Mouse (Mus musculus) thymus, adult 2 months (tissue): ENCODE results near the gene Atoh7. TPM values are rescaled to one million over a fixed set of nuclear protein-coding genes. Genes with fewer than 3 reads are reported as not detected.
"Not testable (repeated sequence)": the region's sequence is repeated elsewhere in the genome, so short reads cannot be mapped to it uniquely, and the experiment has no call there.

Source experiments
- DNase-seq: peaks from one replicate; pipeline ENCODE4 v3.0.0; 2021
- H3K27ac ChIP-seq: fragments of 200-500 bp; 2 replicates; pipeline ENCODE4 v1.5.1; 2012; ENCODE audit warnings: low read length, control low read depth; ENCODE audit not compliant: control insufficient read depth, insufficient read depth
- H3K27me3 ChIP-seq: fragments of 200-500 bp; 2 replicates; pipeline ENCODE4 v1.6.1; 2012; ENCODE audit warnings: mild to moderate bottlenecking, low read length, moderate library complexity, mixed read lengths; ENCODE audit not compliant: control insufficient read depth, insufficient read depth
- H3K36me3 ChIP-seq: fragments of 200-500 bp; 2 replicates; pipeline ENCODE4 v1.6.1; 2012; ENCODE audit warnings: mild to moderate bottlenecking, low read length, moderate library complexity; ENCODE audit not compliant: control insufficient read depth, insufficient read depth
- H3K4me1 ChIP-seq: fragments of 200-500 bp; replicated peaks from 2 replicates; pipeline ENCODE4 v1.6.1; 2012; ENCODE audit warnings: low read length; ENCODE audit not compliant: control insufficient read depth, insufficient read depth
- H3K4me3 ChIP-seq: fragments of 200-500 bp; 2 replicates; pipeline ENCODE4 v1.5.1; 2012; ENCODE audit warnings: mild to moderate bottlenecking, low read length, control low read depth, moderate library complexity; ENCODE audit not compliant: control insufficient read depth, insufficient read depth
- CTCF ChIP-seq: fragments of 200-500 bp; IDR thresholded peaks from 2 replicates; pipeline ENCODE4 v1.5.1; 2012; ENCODE audit warnings: mild to moderate bottlenecking, control low read depth, low read length, moderate library complexity, borderline replicate concordance; ENCODE audit not compliant: control insufficient read depth, poor library complexity, insufficient read depth; ENCODE audit errors: extremely low read depth
- POLR2A ChIP-seq: fragments of 200-500 bp; IDR thresholded peaks from 2 replicates; pipeline ENCODE4 v1.6.1; 2012; ENCODE audit warnings: mild to moderate bottlenecking, low read length, control low read depth, moderate library complexity; ENCODE audit not compliant: control insufficient read depth, poor library complexity, insufficient read depth; ENCODE audit errors: extremely low read depth
- WGBS: fragments of 180-500 bp; shearing (Covaris S2); methylation state at CpG from one replicate; pipeline ENCODE4 v1.1.7; 2018; 5-methylcytosine and 5-hydroxymethylcytosine counted together
- polyA plus RNA-seq: library from polyadenylated mRNA; depleted of rRNA; stranded (reverse); fragments of >200 nt; gene quantifications from 2 replicates; pipeline ENCODE4 v1.2.3, GENCODE M21; 2012; rRNA removed

Gene Atoh7
- 0.05 TPM in 1 of 2 replicates, not detected in the other for polyA plus RNA-seq

GRCm38 (mm10) chr10:63099521-63099920 lies at the start of gene Atoh7:
Gene Atoh7, plus strand, starts transcription at chr10:63099651.
- no peak for DNase-seq
- Histone ChIP-seq H3K27me3 (peaks cover 3% of the 10 kb centered on the region; the same call in 1 of the 2 replicates), H3K4me3 (peak within 1 kb of the TSS; percentile 46), H3K27ac (no peak within 1 kb of the TSS), H3K36me3 (no peaks in the 10 kb centered on the region), H3K4me1 (peaks cover 11% of the 10 kb centered on the region)
- WGBS, result 69% methylated on average over 16 of the region's 16 CpGs
- TF ChIP-seq CTCF, result no peak
- TF ChIP-seq POLR2A, result no peak

- DNase-seq, result no peak
- no peak overlapping the region for H3K4me3 ChIP-seq
- 36% methylated on average over 7 of the region's 7 CpGs for WGBS
Measured at GRCm38 (mm10) chr10:63051267-63051666, 48.2 kb upstream of the Atoh7 start.

GRCm38 (mm10) chr10:63052011-63052410 lies 47.4 kb upstream of the Atoh7 start:
- H3K36me3 ChIP-seq, result no peaks in the 10 kb centered on the region
- no peak overlapping the region for H3K27ac ChIP-seq
- no peak for DNase-seq
- H3K27me3 ChIP-seq, result no peaks in the 10 kb centered on the region
- no peak overlapping the region for H3K4me3 ChIP-seq
- H3K4me1 ChIP-seq, result no peaks in the 10 kb centered on the region
- 95% methylated on average over 6 of the region's 6 CpGs for WGBS
- TF ChIP-seq POLR2A (no peak), CTCF (no peak)

More at GRCm38 (mm10) chr10:63051267-63051666, 48.2 kb upstream of the Atoh7 start:
- TF ChIP-seq POLR2A (no peak), CTCF (no peak)
- Histone ChIP-seq H3K27ac (no peak overlapping the region), H3K4me1 (no peaks in the 10 kb centered on the region), H3K27me3 (no peaks in the 10 kb centered on the region), H3K36me3 (no peaks in the 10 kb centered on the region)

DNA sequence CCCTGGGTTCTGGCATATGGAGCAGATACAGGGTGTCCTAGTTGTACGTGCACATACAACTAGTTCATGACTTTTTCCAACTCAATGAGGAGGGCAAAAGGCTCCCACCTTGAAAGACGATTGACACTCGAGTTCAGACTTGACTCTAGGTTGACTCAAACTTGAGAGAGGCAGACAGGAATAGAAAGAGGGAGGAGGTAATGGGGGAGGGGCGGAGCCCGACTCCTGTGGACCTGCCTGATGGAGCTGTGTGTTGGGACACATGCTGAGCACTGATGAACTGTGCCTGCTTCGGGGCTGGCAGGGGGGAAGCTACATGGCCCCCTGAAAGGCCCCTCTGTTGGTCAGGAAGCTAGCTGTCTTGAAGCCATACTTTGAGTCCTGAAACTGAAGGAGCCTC lies 46.4 kb upstream of the Atoh7 start:
- H3K4me3 ChIP-seq, result no peak overlapping the region
- no peaks in the 10 kb centered on the region for H3K36me3 ChIP-seq
- DNase-seq, result no peak
- no peak overlapping the region for H3K27ac ChIP-seq
- WGBS, result 68% methylated on average over 6 of the region's 6 CpGs
- H3K4me1 ChIP-seq, result no peaks in the 10 kb centered on the region
- H3K27me3 ChIP-seq, result no peaks in the 10 kb centered on the region
- no peak for TF ChIP-seq POLR2A
- TF ChIP-seq CTCF, result no peak

DNA sequence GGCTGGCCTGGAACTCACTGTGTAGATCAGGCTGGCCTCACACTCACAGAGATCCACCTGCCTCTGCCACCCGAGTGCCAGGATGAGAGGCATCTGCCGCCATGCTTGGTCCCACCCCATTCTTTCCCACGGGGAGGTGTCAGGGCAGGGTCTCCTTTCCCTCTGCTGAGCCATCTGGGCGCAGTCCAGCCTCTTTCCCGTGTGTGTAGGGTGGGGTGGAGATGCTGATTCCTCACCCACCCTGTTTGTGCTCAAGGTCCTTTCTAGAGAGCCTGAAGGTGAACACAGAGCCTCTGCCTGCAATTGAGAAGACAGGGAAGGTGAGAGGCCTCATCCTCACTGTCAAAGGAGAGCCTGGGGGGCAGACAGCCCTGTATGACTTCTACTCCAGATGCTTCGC lies 45.4 kb upstream of the Atoh7 start:
- not testable (repeated sequence) for H3K4me3 ChIP-seq, H3K27me3 ChIP-seq, DNase-seq, H3K4me1 ChIP-seq, H3K36me3 ChIP-seq, H3K27ac ChIP-seq
- WGBS, result 92% methylated on average over 6 of the region's 6 CpGs

- Histone ChIP-seq H3K27ac (no peak overlapping the region), H3K36me3 (no peaks in the 10 kb centered on the region), H3K27me3 (no peaks in the 10 kb centered on the region), H3K4me1 (no peaks in the 10 kb centered on the region), H3K4me3 (no peak overlapping the region)
- 90% methylated on average over 2 of the region's 2 CpGs for WGBS
- no peak for DNase-seq
- TF ChIP-seq CTCF (no peak), POLR2A (no peak)
Measured at GRCm38 (mm10) chr10:63054586-63054985, 44.9 kb upstream of the Atoh7 start.

- no peak for TF ChIP-seq CTCF
- TF ChIP-seq POLR2A, result no peak
- Histone ChIP-seq H3K27ac (no peak overlapping the region), H3K27me3 (no peaks in the 10 kb centered on the region), H3K4me1 (no peaks in the 10 kb centered on the region), H3K4me3 (no peak overlapping the region), H3K36me3 (no peaks in the 10 kb centered on the region)
- WGBS, result 80% methylated on average over 24 of the region's 24 CpGs
- DNase-seq, result no peak
Measured at GRCm38 (mm10) chr10:63056966-63057750, 42.3 kb upstream of the Atoh7 start.
